Mouse (Mus musculus) forebrain, embryonic 13.5 days (tissue): ENCODE data around the gene Klhdc8b. TPM values are rescaled to one million over a fixed set of nuclear protein-coding genes. Genes with fewer than 3 reads are reported as not detected.

ENCODE experiments used
- ATAC-seq: fragments of 200-750 bp; cut with Nextera tagmentation; 2 replicates; pipeline ENCODE4 v1.8.0; 2017
- H3K27ac ChIP-seq: fragments of 300-500 bp; sonication (generic); 2 replicates; pipeline ENCODE4 v1.5.1; 2015; ENCODE audit warnings: inconsistent platforms, mild to moderate bottlenecking, moderate library complexity
- H3K27me3 ChIP-seq: fragments of 300-500 bp; sonication (generic); 2 replicates; pipeline ENCODE4 v1.6.1; 2015; ENCODE audit warnings: mild to moderate bottlenecking, inconsistent platforms
- H3K36me3 ChIP-seq: fragments of 300-500 bp; sonication (generic); 2 replicates; pipeline ENCODE4 v1.6.1; 2015; ENCODE audit warnings: mild to moderate bottlenecking, inconsistent platforms; ENCODE audit not compliant: poor library complexity, severe bottlenecking
- H3K4me1 ChIP-seq: fragments of 300-500 bp; sonication (generic); 2 replicates; pipeline ENCODE4 v1.6.1; 2015; ENCODE audit warnings: inconsistent platforms
- H3K4me2 ChIP-seq: fragments of 300-500 bp; sonication (generic); 2 replicates; pipeline ENCODE4 v1.6.1; 2015; ENCODE audit warnings: inconsistent platforms, mild to moderate bottlenecking, moderate library complexity
- H3K4me3 ChIP-seq: fragments of 300-500 bp; sonication (generic); 2 replicates; pipeline ENCODE4 v1.5.1; 2015; ENCODE audit warnings: mild to moderate bottlenecking, inconsistent platforms
- H3K9ac ChIP-seq: fragments of 300-500 bp; sonication (generic); 2 replicates; pipeline ENCODE4 v1.6.1; 2015; ENCODE audit warnings: mild to moderate bottlenecking, inconsistent platforms
- H3K9me3 ChIP-seq: fragments of 300-500 bp; sonication (generic); replicated peaks from 2 replicates; pipeline ENCODE4 v1.6.1; 2016; ENCODE audit warnings: inconsistent platforms
- WGBS: fragments of 180-500 bp; shearing (Covaris S2); methylation state at CpG from one replicate; pipeline ENCODE4 v1.1.7; 2015; 5-methylcytosine and 5-hydroxymethylcytosine counted together
- polyA plus RNA-seq: library from polyadenylated mRNA; unstranded; fragments of >200 nt; fragmentation: Nextera tagmentation; extraction: Ambion mirVana; gene quantifications from 2 replicates; pipeline ENCODE4 v1.2.1, GENCODE M21; 2015

The Klhdc8b gene
- polyA plus RNA-seq, 1 experiment from 2014 or later = 54.1 TPM

GRCm38 (mm10) chr9:108490559-108491285 is 29.3 kb upstream of the Klhdc8b start, which contains the start of gene Usp19:
Usp19 (plus strand) TSS chr9:108490602.
- no peaks in the 10 kb centered on the region for H3K9me3 ChIP-seq
- ATAC-seq = peak; percentile 97
- no peaks in the 10 kb centered on the region for H3K27me3 ChIP-seq
- peaks cover 25% of the 10 kb centered on the region for H3K4me1 ChIP-seq
- H3K27ac ChIP-seq = peak within 1 kb of the TSS; percentile 97
- peak within 1 kb of the TSS; percentile 89 for H3K9ac ChIP-seq
- H3K36me3 ChIP-seq = peaks cover 73% of the 10 kb centered on the region
- peak within 1 kb of the TSS; percentile 95 for H3K4me2 ChIP-seq
- under 1% methylated on average over 69 of the region's 69 CpGs for WGBS
- H3K4me3 ChIP-seq = peak within 1 kb of the TSS; percentile 84

GRCm38 (mm10) chr9:108489702-108490558 is 28.5 kb upstream of the Klhdc8b start:
- Histone ChIP-seq H3K4me2 (peak overlapping the region; percentile 95), H3K27me3 (no peaks in the 10 kb centered on the region), H3K4me1 (peaks cover 25% of the 10 kb centered on the region), H3K27ac (peak overlapping the region; percentile 97), H3K36me3 (peaks cover 71% of the 10 kb centered on the region), H3K9ac (peak overlapping the region; percentile 89), H3K4me3 (peak overlapping the region; percentile 84), H3K9me3 (no peaks in the 10 kb centered on the region)
- WGBS = 64% methylated on average over 26 of the region's 26 CpGs
- ATAC-seq = peak; percentile 20; the same call in 1 of the 2 replicates

- Histone ChIP-seq H3K36me3 (peaks cover 69% of the 10 kb centered on the region), H3K9me3 (no peaks in the 10 kb centered on the region), H3K27me3 (no peaks in the 10 kb centered on the region), H3K4me2 (no peak overlapping the region), H3K4me1 (peaks cover 25% of the 10 kb centered on the region), H3K4me3 (no peak overlapping the region), H3K9ac (no peak overlapping the region), H3K27ac (peak overlapping the region; percentile 97; the same call in 1 of the 2 replicates)
- whole genome bisulfite sequencing = 96% methylated on average over 20 of the region's 20 CpGs
- ATAC-seq = no peak
Observed at GRCm38 (mm10) chr9:108489215-108489614, 27.8 kb upstream of the Klhdc8b start.

DNA sequence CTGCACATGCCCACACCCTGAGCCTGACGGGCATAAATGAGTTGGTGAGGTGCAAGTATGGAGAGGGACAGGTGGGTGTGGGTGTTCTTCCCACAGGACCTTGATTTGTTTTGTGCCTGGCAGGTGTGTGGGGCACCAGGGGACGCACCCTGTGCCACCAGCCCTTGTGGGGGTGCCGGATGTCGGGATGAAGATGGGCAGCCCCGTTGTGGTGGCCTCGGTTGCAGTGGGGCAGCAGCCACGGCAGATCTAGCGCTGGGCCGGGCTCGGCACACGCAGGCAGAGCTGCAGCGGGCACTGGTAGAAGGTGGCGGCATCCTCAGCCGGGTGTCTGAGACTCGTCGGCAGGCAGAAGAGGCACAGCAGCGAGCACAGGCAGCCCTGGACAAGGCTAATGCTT is 27.0 kb upstream of the Klhdc8b start:
- ATAC-seq = no peak
- Histone ChIP-seq H3K36me3 (peaks cover 69% of the 10 kb centered on the region), H3K9ac (no peak overlapping the region), H3K4me3 (no peak overlapping the region), H3K9me3 (no peaks in the 10 kb centered on the region), H3K27me3 (no peaks in the 10 kb centered on the region), H3K4me1 (peaks cover 25% of the 10 kb centered on the region), H3K27ac (no peak overlapping the region), H3K4me2 (no peak overlapping the region)
- WGBS = 92% methylated on average over 17 of the region's 17 CpGs

- no peak for ATAC-seq
- Histone ChIP-seq H3K27me3 (no peaks in the 10 kb centered on the region), H3K4me2 (no peak overlapping the region), H3K36me3 (peaks cover 63% of the 10 kb centered on the region), H3K9me3 (no peaks in the 10 kb centered on the region), H3K9ac (no peak overlapping the region), H3K4me1 (peaks cover 17% of the 10 kb centered on the region), H3K27ac (no peak overlapping the region), H3K4me3 (no peak overlapping the region)
- 95% methylated on average over 8 of the region's 8 CpGs for WGBS
Observed at GRCm38 (mm10) chr9:108486973-108487530, 25.7 kb upstream of the Klhdc8b start.

DNA sequence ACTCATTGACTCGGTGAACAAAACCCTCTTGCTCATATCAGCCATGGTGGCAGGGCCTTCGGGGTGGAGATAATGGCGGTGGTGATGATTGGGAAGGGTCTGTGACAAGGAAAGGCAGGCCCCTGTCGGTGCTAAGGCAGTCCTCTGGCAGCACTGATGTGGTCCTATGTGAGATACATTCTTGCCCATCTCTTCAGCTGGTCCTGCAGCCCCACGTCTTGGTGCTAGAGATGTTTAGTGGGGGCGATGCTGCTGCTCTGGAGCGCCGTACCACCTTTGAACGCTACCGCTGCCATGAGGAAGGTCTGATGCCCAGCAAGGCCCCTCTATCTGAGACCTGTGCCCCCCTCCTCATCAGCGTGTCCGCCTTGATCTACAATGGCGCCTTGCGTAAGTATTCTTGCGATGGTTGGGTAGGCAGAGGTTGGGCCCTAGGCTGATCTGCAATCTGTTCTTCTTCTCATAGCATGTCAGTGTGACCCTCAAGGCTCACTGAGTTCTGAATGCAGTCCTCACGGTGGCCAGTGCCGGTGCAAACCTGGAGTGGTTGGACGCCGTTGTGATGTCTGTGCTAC is 24.0 kb upstream of the Klhdc8b start:
- Histone ChIP-seq H3K4me2 (no peak overlapping the region), H3K4me1 (peaks cover 14% of the 10 kb centered on the region), H3K27me3 (no peaks in the 10 kb centered on the region), H3K4me3 (no peak overlapping the region), H3K36me3 (peaks cover 60% of the 10 kb centered on the region), H3K27ac (no peak overlapping the region), H3K9ac (no peak overlapping the region), H3K9me3 (no peaks in the 10 kb centered on the region)
- 93% methylated on average over 19 of the region's 19 CpGs for WGBS
- no peak for ATAC-seq

DNA sequence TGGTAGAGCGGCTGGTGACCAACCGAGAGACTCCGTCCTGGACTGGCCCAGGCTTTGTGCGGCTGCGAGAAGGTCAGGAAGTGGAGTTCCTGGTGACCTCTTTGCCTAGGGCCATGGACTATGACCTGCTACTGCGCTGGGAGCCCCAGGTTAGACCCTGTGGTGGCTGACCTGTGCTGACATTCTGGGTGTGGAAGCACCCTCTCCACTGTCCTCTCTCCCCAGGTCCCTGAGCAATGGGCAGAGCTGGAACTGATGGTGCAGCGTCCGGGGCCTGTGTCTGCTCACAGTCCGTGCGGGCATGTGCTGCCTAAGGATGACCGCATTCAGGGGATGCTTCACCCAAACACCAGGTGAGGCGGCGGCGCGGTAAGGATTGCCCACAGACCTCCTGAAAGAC is 22.6 kb upstream of the Klhdc8b start:
- no peak overlapping the region for H3K4me2 ChIP-seq
- whole genome bisulfite sequencing = 93% methylated on average over 15 of the region's 15 CpGs
- H3K4me3 ChIP-seq = no peak overlapping the region
- H3K27ac ChIP-seq = no peak overlapping the region; the same call in 1 of the 2 replicates
- H3K36me3 ChIP-seq = peaks cover 58% of the 10 kb centered on the region
- no peak overlapping the region for H3K9ac ChIP-seq
- H3K27me3 ChIP-seq = no peaks in the 10 kb centered on the region
- H3K9me3 ChIP-seq = no peaks in the 10 kb centered on the region
- H3K4me1 ChIP-seq = peaks cover 19% of the 10 kb centered on the region
- ATAC-seq = no peak

- Histone ChIP-seq H3K4me3 (no peak overlapping the region), H3K27me3 (no peaks in the 10 kb centered on the region), H3K36me3 (peaks cover 51% of the 10 kb centered on the region), H3K27ac (no peak overlapping the region), H3K9ac (no peak overlapping the region), H3K4me2 (no peak overlapping the region), H3K9me3 (no peaks in the 10 kb centered on the region), H3K4me1 (peaks cover 25% of the 10 kb centered on the region)
- no peak for ATAC-seq
- WGBS = 96% methylated on average over 18 of the region's 18 CpGs
Observed at GRCm38 (mm10) chr9:108483051-108483790, 21.8 kb upstream of the Klhdc8b start.

DNA sequence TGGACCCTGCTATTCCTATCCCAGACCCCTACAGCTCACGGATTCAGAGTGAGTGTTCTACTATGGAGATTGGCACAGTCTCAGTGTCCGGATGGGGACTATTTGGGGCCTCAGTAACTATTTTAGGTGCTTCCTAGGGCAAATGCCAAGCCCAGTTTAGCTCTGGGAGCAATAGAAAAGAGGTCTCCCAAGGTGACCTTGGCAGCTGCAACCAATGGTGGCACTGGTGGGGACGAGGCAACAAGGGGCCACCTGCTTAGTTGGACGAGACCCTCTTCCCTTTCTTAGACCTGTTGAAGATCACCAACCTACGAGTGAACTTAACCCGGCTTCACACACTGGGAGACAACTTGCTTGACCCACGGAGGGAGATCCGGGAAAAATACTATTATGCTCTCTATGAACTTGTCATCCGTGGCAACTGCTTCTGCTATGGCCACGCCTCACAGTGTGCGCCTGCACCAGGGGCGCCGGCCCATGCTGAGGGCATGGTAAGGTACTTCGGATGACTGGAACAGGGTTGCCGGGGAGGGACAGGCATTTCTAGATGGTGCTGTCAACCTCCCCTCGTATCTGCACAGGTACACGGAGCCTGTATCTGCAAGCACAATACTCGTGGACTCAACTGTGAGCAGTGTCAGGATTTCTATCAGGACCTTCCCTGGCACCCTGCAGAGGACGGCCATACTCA is 20.3 kb upstream of the Klhdc8b start:
- H3K4me3 ChIP-seq = no peak overlapping the region
- H3K4me2 ChIP-seq = no peak overlapping the region
- H3K27me3 ChIP-seq = no peaks in the 10 kb centered on the region
- ATAC-seq = no peak
- H3K9me3 ChIP-seq = no peaks in the 10 kb centered on the region
- 92% methylated on average over 19 of the region's 19 CpGs for WGBS
- H3K36me3 ChIP-seq = peaks cover 36% of the 10 kb centered on the region; the same call in 1 of the 2 replicates
- H3K27ac ChIP-seq = no peak overlapping the region
- H3K4me1 ChIP-seq = peaks cover 25% of the 10 kb centered on the region
- H3K9ac ChIP-seq = peak overlapping the region; percentile 19; the same call in 1 of the 2 replicates

DNA sequence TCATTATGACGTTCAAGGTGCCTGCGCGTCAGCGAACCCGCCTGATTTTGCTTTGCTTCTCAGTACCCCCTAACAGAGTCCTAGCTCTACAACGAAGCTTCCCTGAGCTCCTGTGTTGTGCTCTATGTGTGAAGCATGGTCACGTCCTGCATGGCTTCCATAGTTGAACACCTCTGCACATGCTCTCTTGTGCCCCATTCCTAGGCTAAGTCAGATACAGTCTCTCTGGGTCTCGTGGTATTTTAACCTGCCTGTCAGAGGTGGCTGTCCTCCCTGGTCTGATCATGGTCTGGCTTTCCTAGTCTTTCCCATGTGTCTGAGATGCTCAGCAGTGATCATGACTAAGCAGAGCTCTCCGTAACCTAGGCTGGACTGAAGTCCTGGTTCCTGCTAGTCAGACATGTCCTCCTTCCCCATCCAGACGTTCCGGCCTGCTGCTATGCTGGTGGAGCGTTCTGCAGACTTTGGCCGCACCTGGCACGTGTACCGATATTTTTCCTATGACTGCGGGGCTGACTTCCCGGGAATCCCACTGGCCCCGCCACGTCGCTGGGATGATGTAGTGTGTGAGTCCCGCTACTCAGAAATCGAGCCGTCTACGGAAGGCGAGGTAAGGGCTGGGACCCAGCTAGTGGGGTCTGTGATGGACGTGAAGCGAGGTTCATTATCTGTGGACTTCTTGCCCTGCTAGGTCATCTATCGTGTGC is 19.6 kb upstream of the Klhdc8b start:
- H3K27me3 ChIP-seq = no peaks in the 10 kb centered on the region
- H3K36me3 ChIP-seq = peaks cover 29% of the 10 kb centered on the region; the same call in 1 of the 2 replicates
- no peak overlapping the region for H3K27ac ChIP-seq
- WGBS = 95% methylated on average over 28 of the region's 28 CpGs
- H3K9ac ChIP-seq = peak overlapping the region; percentile 19; the same call in 1 of the 2 replicates
- no peak for ATAC-seq
- H3K4me1 ChIP-seq = peaks cover 25% of the 10 kb centered on the region
- no peaks in the 10 kb centered on the region for H3K9me3 ChIP-seq
- no peak overlapping the region for H3K4me2 ChIP-seq
- H3K4me3 ChIP-seq = no peak overlapping the region
